Mouse (Mus musculus) embryonic facial prominence, embryonic 10.5 days (tissue): ENCODE data around the gene Snupn. TPM values are rescaled to one million over a fixed set of nuclear protein-coding genes. Genes with fewer than 3 reads are reported as not detected.
"Not testable (repeated sequence)": the region's sequence is repeated elsewhere in the genome, so short reads cannot be mapped to it uniquely, and the experiment has no call there.

Source experiments
- DNase-seq: peaks from one replicate; pipeline ENCODE4 v3.0.0-alpha.2; 2017; ENCODE audit warnings: low spot score
- H3K27ac ChIP-seq: fragments of 300-500 bp; sonication (generic); replicated peaks from 2 replicates; pipeline ENCODE4 v1.5.1; 2016; ENCODE audit warnings: mild to moderate bottlenecking
- H3K27me3 ChIP-seq: fragments of 300-500 bp; sonication (generic); replicated peaks from 2 replicates; pipeline ENCODE4 v1.6.1; 2016; ENCODE audit warnings: low read depth, mild to moderate bottlenecking; ENCODE audit not compliant: poor library complexity, severe bottlenecking
- H3K36me3 ChIP-seq: fragments of 300-500 bp; sonication (generic); replicated peaks from 2 replicates; pipeline ENCODE4 v1.6.1; 2016; ENCODE audit warnings: mild to moderate bottlenecking, moderate library complexity
- H3K4me1 ChIP-seq: fragments of 300-500 bp; sonication (generic); 2 replicates; pipeline ENCODE4 v1.6.1; 2016
- H3K4me3 ChIP-seq: fragments of 300-500 bp; sonication (generic); 2 replicates; pipeline ENCODE4 v1.5.1; 2016; ENCODE audit warnings: mild to moderate bottlenecking, moderate library complexity
- H3K9me3 ChIP-seq: fragments of 300-500 bp; sonication (generic); 2 replicates; pipeline ENCODE4 v1.6.1; 2016; ENCODE audit warnings: mild to moderate bottlenecking
- WGBS: fragments of 180-500 bp; shearing (Covaris S2); methylation state at CpG from one replicate; pipeline ENCODE4 v1.1.7; 2016; 5-methylcytosine and 5-hydroxymethylcytosine counted together
- polyA plus RNA-seq: library from polyadenylated mRNA; unstranded; fragments of >200 nt; fragmentation: Nextera tagmentation; extraction: Ambion mirVana; gene quantifications from 2 replicates; pipeline ENCODE4 v1.2.1, GENCODE M21; 2016

The Snupn gene
- 27.1 and 28.1 TPM in 2 replicates for polyA plus RNA-seq

DNA sequence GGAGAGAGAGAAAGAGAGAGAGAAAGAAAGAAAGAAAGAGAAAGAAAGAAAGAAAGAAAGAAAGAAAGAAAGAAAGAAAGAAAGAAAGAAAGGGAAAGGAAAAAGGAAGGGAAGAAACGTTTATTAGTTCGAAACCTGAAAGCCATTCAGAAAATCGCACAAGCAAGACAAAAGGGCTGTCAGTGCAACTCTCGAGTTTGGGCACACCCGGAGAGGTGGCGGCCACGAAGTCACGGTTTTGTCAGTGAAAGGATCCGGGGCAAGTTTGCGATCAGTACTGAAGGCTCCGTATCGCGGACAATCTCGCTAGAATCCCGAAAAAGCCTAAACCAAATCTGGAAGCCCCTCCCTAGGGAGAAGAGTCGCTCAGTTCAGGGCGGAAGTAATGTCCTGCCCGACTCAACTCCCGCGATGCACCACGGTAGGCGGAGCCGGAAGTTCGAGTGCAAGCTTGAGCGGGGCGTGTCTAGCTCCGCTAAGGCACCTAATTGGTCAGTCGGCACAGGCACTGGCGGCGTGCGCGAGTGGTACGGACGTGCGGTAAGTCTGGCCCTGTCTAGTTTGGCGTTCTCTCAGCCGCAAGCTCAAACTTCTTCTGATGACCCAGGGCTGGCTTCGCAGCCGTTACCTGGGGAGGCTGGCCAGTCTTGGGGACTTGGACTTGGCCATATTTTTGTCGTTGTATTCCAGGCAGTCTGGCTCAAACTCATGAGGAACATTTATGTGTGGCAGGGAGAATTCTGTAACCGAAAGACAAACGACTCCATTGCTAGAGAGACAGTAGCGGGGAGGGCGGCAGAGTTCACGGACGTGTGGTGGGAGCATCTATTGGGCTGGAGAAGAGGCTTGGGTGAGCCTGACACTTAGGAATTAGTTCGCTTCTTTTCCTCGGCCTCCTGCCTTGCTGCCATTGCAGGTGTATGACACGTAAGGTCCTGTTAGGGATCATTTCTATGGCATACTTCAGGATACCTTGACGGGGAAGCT lies at the start of gene Snupn:
Snupn (plus strand) TSS at position 465 of the 987 bp plus-strand sequence.
- Histone ChIP-seq H3K4me1 (peaks cover 15% of the 10 kb centered on the region), H3K36me3 (0 out of 2 replicates have a peak, but pooled peaks cover 3% of the 10 kb centered on the region), H3K4me3 (peak within 1 kb of the TSS; percentile 70), H3K27me3 (no peaks in the 10 kb centered on the region), H3K9me3 (no peaks in the 10 kb centered on the region), H3K27ac (peak within 1 kb of the TSS; percentile 94)
- whole genome bisulfite sequencing: under 1% methylated on average over 50 of the region's 50 CpGs
- DNase-seq: peak; percentile 98

DNA sequence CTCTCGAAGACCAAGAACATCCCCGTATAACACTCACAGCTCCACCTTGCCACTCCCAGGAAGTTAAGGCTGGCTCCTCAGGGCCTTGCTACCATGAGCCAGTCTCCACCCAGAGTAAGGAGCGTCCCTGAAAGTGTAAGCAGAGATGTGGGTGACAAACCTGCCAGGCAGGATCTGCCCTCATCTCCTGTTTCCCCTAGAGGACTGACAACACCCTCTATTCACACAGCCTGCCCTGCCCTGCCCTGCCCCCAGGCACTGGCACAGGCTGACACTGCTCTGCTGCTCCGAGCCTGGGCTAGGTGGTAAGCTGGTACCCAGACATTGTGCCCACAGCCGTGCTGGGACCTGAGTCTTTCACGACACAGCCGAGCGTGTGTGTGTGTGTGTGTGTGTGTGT lies 49.5 kb upstream of the Snupn start:
- 60% methylated on average over 8 of the region's 8 CpGs for WGBS
- Histone ChIP-seq H3K27me3 (no peaks in the 10 kb centered on the region), H3K4me1 (peaks cover 28% of the 10 kb centered on the region), H3K4me3 (no peak overlapping the region), H3K36me3 (no peaks in the 10 kb centered on the region), H3K9me3 (no peaks in the 10 kb centered on the region), H3K27ac (no peak overlapping the region)
- DNase-seq: no peak

- H3K4me1 ChIP-seq: peaks cover 24% of the 10 kb centered on the region
- no peaks in the 10 kb centered on the region for H3K36me3 ChIP-seq
- 87% methylated on average over 3 of the region's 3 CpGs for WGBS
- no peak overlapping the region for H3K27ac ChIP-seq
- H3K4me3 ChIP-seq: no peak overlapping the region
- H3K27me3 ChIP-seq: no peaks in the 10 kb centered on the region
- H3K9me3 ChIP-seq: no peaks in the 10 kb centered on the region
- DNase-seq: no peak
These were observed 47.0 kb upstream of the Snupn start for GRCm38 (mm10) chr9:56903662-56904061.

DNA sequence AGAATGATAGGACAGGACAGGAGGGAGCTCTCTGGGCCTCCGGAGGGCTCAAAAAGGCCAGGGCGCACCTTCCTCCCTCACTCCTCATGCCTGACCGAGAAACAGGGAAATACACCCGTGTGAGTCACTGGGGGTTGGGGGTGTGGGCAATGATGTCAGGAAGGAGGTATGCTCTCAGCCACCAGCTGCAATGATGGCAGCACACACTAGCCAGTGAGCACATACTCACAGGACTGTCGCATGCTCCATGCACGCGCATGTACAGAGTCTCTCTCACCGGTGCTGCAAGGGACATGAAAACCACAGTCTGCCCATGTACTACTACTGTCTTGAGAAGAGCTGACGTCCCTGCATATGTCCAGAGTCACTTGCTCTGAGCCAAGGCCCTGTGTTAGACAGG lies 43.1 kb upstream of the Snupn start:
- Histone ChIP-seq H3K27ac (no peak overlapping the region), H3K4me3 (no peak overlapping the region), H3K4me1 (no peaks in the 10 kb centered on the region), H3K36me3 (no peaks in the 10 kb centered on the region), H3K27me3 (no peaks in the 10 kb centered on the region), H3K9me3 (no peaks in the 10 kb centered on the region)
- 83% methylated on average over 9 of the region's 9 CpGs for WGBS
- no peak for DNase-seq

DNA sequence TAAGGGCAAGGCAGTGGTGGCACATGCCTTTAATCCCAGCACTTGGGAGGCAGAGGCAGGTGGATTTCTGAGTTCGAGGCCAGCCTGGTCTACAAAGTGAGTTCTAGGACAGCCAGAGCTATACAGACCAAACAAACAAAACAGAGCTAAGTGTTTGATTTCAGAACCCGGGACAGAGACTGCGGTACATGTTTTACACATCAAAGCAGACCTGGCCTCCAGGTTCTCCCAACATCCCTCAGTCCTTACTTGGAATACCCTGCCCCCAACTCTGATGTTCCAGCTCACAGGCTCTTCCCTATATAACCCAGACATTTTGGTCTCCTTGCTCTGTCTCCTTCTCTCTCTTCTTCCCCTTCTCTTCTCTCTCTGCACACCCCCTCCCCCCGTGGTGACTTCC lies 40.7 kb upstream of the Snupn start:
- not testable (repeated sequence) for H3K27me3 ChIP-seq, H3K4me1 ChIP-seq, DNase-seq, H3K27ac ChIP-seq, H3K4me3 ChIP-seq, H3K9me3 ChIP-seq
- H3K36me3 ChIP-seq: peaks cover 11% of the 10 kb centered on the region
- 46% methylated on average over 4 of the region's 4 CpGs for WGBS

DNA sequence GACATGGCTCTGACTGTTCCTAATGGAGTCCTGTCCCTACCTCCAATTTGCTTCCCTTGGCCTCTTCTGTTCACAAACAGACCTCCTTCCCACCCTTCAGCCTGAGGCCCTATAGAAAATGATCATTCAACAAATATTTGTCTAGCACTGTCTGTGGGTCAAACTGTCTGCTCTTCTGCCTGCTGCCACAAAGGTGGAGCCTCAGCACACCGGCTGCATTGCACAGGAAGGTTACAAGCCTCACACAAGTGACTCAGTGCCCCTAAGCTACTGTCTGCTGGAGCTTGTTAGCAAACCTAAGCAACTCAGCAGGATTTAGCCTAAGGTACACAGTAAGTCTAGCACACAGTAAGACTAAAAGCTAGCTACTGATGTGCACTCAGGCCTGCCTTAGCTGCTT lies 39.7 kb upstream of the Snupn start:
- no peaks in the 10 kb centered on the region for H3K4me1 ChIP-seq
- DNase-seq: no peak
- WGBS: 52% methylated on average over 1 of the region's 1 CpGs
- H3K4me3 ChIP-seq: no peak overlapping the region
- H3K9me3 ChIP-seq: no peaks in the 10 kb centered on the region
- no peaks in the 10 kb centered on the region for H3K27me3 ChIP-seq
- H3K27ac ChIP-seq: no peak overlapping the region
- H3K36me3 ChIP-seq: peaks cover 21% of the 10 kb centered on the region

- Histone ChIP-seq H3K4me3 (no peak overlapping the region), H3K27ac (no peak overlapping the region), H3K27me3 (no peaks in the 10 kb centered on the region), H3K36me3 (peaks cover 51% of the 10 kb centered on the region), H3K4me1 (peaks cover 5% of the 10 kb centered on the region; the same call in 1 of the 2 replicates), H3K9me3 (no peaks in the 10 kb centered on the region)
- no peak for DNase-seq
- 91% methylated on average over 9 of the region's 9 CpGs for WGBS
These were observed 36.7 kb upstream of the Snupn start for GRCm38 (mm10) chr9:56913991-56914390.

DNA sequence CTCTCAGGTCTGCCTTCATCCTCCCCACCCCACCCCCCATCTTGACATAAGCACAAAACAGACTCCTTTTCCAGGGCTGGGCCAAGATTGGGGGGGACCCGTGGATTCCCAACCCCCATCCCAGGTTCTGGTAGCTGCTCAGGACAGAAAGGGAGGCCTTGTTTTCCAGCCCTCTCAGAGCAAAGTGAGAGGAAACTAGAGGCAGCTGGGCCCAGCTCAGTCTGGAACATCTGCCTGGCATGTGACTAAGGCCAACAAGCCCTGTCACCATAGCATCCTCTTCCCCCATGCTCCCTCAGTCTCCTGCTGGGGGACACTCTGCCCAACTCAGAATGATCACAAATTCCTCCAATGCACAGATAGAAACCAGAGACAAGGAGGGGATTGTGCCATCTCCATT lies 35.6 kb upstream of the Snupn start:
- Histone ChIP-seq H3K9me3 (no peaks in the 10 kb centered on the region), H3K36me3 (peaks cover 62% of the 10 kb centered on the region), H3K27ac (no peak overlapping the region), H3K4me1 (peaks cover 5% of the 10 kb centered on the region; the same call in 1 of the 2 replicates), H3K27me3 (no peaks in the 10 kb centered on the region), H3K4me3 (no peak overlapping the region)
- 63% methylated on average over 1 of the region's 1 CpGs for WGBS
- no peak for DNase-seq

- Histone ChIP-seq H3K4me1 (peaks cover 5% of the 10 kb centered on the region; the same call in 1 of the 2 replicates), H3K4me3 (no peak overlapping the region), H3K27me3 (no peaks in the 10 kb centered on the region), H3K36me3 (peaks cover 70% of the 10 kb centered on the region), H3K27ac (no peak overlapping the region), H3K9me3 (no peaks in the 10 kb centered on the region)
- WGBS: 80% methylated on average over 5 of the region's 5 CpGs
- DNase-seq: no peak
These were observed 34.8 kb upstream of the Snupn start for GRCm38 (mm10) chr9:56915695-56916410.

DNA sequence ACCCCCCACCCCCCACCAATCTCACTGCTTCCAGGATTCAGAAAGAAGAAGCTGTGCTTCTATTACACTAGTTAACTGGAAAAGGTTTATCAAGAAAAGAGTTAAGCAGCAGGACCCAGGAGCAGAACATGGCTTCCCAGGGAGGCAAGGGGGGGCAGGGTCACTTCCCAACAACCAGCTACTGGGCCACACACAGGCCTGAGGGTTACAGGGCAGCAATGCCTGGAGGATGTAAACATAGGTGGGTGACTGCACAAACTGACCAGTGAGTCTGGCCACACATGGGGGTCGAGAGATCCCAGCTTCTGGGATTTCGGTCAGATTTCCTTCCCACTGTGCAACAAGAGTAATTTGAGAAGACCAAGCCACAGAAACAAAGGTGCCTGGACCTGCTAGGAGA lies 33.5 kb upstream of the Snupn start:
- peaks cover 82% of the 10 kb centered on the region for H3K36me3 ChIP-seq
- WGBS: 64% methylated on average over 2 of the region's 2 CpGs

GRCm38 (mm10) chr9:56918466-56918865 lies 32.2 kb upstream of the Snupn start:
- 92% methylated on average over 13 of the region's 13 CpGs for WGBS
- H3K27ac ChIP-seq: no peak overlapping the region
- H3K4me1 ChIP-seq: peaks cover 14% of the 10 kb centered on the region
- DNase-seq: no peak
- H3K27me3 ChIP-seq: no peaks in the 10 kb centered on the region
- peaks cover 96% of the 10 kb centered on the region for H3K36me3 ChIP-seq
- peaks cover 3% of the 10 kb centered on the region; the same call in 1 of the 2 replicates for H3K9me3 ChIP-seq
- H3K4me3 ChIP-seq: no peak overlapping the region

More for the DNA sequence above, 33.5 kb upstream of the Snupn start:
- no peak for DNase-seq
- H3K4me1 ChIP-seq: peaks cover 5% of the 10 kb centered on the region; the same call in 1 of the 2 replicates
- H3K27ac ChIP-seq: no peak overlapping the region; the same call in 1 of the 2 replicates
- H3K27me3 ChIP-seq: no peaks in the 10 kb centered on the region
- H3K4me3 ChIP-seq: no peak overlapping the region
- H3K9me3 ChIP-seq: peaks cover 3% of the 10 kb centered on the region; the same call in 1 of the 2 replicates

DNA sequence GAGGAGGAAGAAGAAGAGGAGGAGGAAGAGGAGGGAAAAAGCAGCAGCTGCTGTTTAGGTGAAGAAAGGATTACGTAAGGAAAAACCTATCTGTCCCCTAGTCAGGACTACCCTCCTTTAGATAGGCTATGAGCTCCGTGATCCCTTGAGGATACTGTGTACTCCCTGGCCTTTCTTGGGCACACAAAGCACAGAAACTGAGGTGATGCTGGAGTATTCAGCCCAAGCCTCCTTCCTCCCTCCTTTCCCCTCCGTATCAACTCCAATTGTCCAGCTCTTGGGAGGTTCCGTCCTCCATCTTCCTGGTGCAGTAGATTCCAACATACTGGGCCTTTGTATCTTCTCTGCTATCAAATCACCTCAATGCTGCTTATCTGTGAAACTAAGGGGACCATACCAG lies 27.9 kb upstream of the Snupn start:
- Histone ChIP-seq H3K9me3 (peaks cover 3% of the 10 kb centered on the region; the same call in 1 of the 2 replicates), H3K27me3 (no peaks in the 10 kb centered on the region), H3K4me1 (peaks cover 52% of the 10 kb centered on the region), H3K27ac (no peak overlapping the region), H3K4me3 (peak overlapping the region; percentile 78; the same call in 1 of the 2 replicates), H3K36me3 (peaks cover 85% of the 10 kb centered on the region)
- WGBS: 92% methylated on average over 4 of the region's 4 CpGs
- DNase-seq: no peak
